Mouse (Mus musculus) E14TG2a.4 (cell line): Measurements from ENCODE around the gene Gjb4.

Experiments used
- H3K27me3 ChIP-seq: 2 replicates; pipeline ENCODE4 v1.6.1; 2014; ENCODE audit warnings: low read length, control low read depth; ENCODE audit not compliant: insufficient read depth
- H3K36me3 ChIP-seq: 2 replicates; pipeline ENCODE4 v1.6.1; 2014; ENCODE audit warnings: low read length, control low read depth; ENCODE audit not compliant: insufficient read depth
- H3K4me1 ChIP-seq: replicated peaks from 2 replicates; pipeline ENCODE4 v1.6.1; 2014; ENCODE audit warnings: low read depth, low read length, control low read depth
- H3K4me3 ChIP-seq: replicated peaks from 2 replicates; pipeline ENCODE4 v1.5.1; 2014; ENCODE audit warnings: mild to moderate bottlenecking, low read length
- H3K9me3 ChIP-seq: 2 replicates; pipeline ENCODE4 v1.6.1; 2014; ENCODE audit warnings: low read length, control low read depth
- CTCF ChIP-seq: conservative IDR thresholded peaks from 2 replicates; pipeline ENCODE4 v1.5.1; 2014; ENCODE audit warnings: low read length
- NANOG ChIP-seq: IDR thresholded peaks from 2 replicates; pipeline ENCODE4 v1.6.1; 2014; ENCODE audit warnings: borderline replicate concordance, low read length, mixed read lengths
- POU5F1 ChIP-seq: IDR thresholded peaks from 2 replicates; pipeline ENCODE4 v1.6.1; 2014; ENCODE audit warnings: low read length, borderline replicate concordance

Gjb4 gene

GRCm38 (mm10) chr4:127311561-127311960 lies 42.3 kb downstream of the Gjb4 start:
- H3K36me3 ChIP-seq = peaks cover 3% of the 10 kb centered on the region; the same call in 1 of the 2 replicates
- H3K4me1 ChIP-seq = peaks cover 42% of the 10 kb centered on the region
- TF ChIP-seq CTCF (no peak), NANOG (no peak), POU5F1 (no peak)
- no peaks in the 10 kb centered on the region for H3K9me3 ChIP-seq
- H3K4me3 ChIP-seq = no peak overlapping the region
- peaks cover 43% of the 10 kb centered on the region for H3K27me3 ChIP-seq

GRCm38 (mm10) chr4:127306915-127307314 lies 47.0 kb downstream of the Gjb4 start:
- TF ChIP-seq POU5F1 = no peak
- no peak for TF ChIP-seq CTCF
- TF ChIP-seq NANOG = no peak
- Histone ChIP-seq H3K4me1 (peaks cover 7% of the 10 kb centered on the region), H3K4me3 (no peak overlapping the region), H3K9me3 (no peaks in the 10 kb centered on the region), H3K27me3 (peaks cover 6% of the 10 kb centered on the region), H3K36me3 (no peaks in the 10 kb centered on the region)

GRCm38 (mm10) chr4:127303796-127304195 lies 50.1 kb downstream of the Gjb4 start:
- Histone ChIP-seq H3K4me1 (0 out of 2 replicates have a peak, but pooled peaks cover 3% of the 10 kb centered on the region), H3K9me3 (no peaks in the 10 kb centered on the region), H3K4me3 (no peak overlapping the region), H3K36me3 (no peaks in the 10 kb centered on the region), H3K27me3 (no peaks in the 10 kb centered on the region)
- TF ChIP-seq CTCF (no peak), POU5F1 (no peak), NANOG (no peak)
